Mouse (Mus musculus) lung, postnatal 0 days (tissue): ENCODE results near the gene Gli2.

Source experiments
- CTCF ChIP-seq: IDR thresholded peaks from 2 replicates; pipeline ENCODE4 v1.5.1; 2016; ENCODE audit warnings: antibody characterized with exemption, mild to moderate bottlenecking
- EP300 ChIP-seq: IDR thresholded peaks from 2 replicates; pipeline ENCODE4 v1.6.1; 2016; ENCODE audit warnings: antibody characterized with exemption, mild to moderate bottlenecking, control low read depth

DNA sequence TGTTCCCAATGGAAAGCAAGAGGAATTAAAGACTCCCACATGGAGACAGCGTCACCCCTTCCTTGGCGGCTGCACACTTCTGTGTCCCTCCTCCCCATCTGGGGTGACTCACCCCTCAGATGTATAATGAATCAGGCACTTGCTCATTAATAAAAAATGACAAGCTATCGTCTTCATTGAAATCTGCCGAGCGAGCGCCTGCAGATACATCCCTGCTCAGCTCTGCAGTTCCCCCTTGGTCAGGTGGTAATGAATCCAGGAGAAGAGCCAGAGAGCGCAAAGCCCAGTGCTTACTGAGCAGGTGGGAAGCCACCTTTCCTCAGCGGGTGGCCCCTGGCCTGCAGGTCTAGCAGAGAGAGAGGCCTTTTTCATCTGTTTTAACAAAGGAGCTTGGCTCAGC, 112.1 kb downstream of the Gli2 start:
- TF ChIP-seq CTCF, result no peak
- no peak for TF ChIP-seq EP300
